In genomic region chr2:11370273-11370672, GRCm38 (mm10) we compare ENCODE assay signal across 28 mouse cellular contexts.
"Had no signal": no experiment of that assay in that cellular context is flagged by ENCODE, and none has a peak within 500 bp of the region (broad histone marks: within the 10 kb centered on the region; RNA-seq: fewer than 3 reads in every experiment).

No protein-coding gene starts in this region.

- H3K27me3 ChIP-seq: embryonic facial prominence, embryonic 12.5 days; embryonic facial prominence, embryonic 13.5 days; embryonic facial prominence, embryonic 15.5 days; forebrain, embryonic 12.5 days; forebrain, embryonic 13.5 days; forebrain, embryonic 15.5 days had no signal

- H3K4me3 ChIP-seq: embryonic facial prominence, embryonic 10.5 days; embryonic facial prominence, embryonic 12.5 days; embryonic facial prominence, embryonic 13.5 days; embryonic facial prominence, embryonic 15.5 days; erythroblast, embryonic 14.5 days; forebrain, embryonic 10.5 days; forebrain, embryonic 12.5 days; forebrain, embryonic 13.5 days; forebrain, embryonic 15.5 days; gastrocnemius, adult 2 months; heart, adult 2 months; heart, embryonic 10.5 days had no signal

- ATAC-seq: forebrain, embryonic 13.5 days; forebrain, embryonic 14.5 days; forebrain, embryonic 15.5 days; forebrain, embryonic 16.5 days; forebrain, postnatal 0 days had no signal

- H3K9ac ChIP-seq: embryonic facial prominence, embryonic 12.5 days; embryonic facial prominence, embryonic 13.5 days; embryonic facial prominence, embryonic 15.5 days; forebrain, embryonic 12.5 days; forebrain, embryonic 13.5 days; forebrain, embryonic 15.5 days; forebrain, postnatal 0 days had no signal

- H3K4me1 ChIP-seq: embryonic facial prominence, embryonic 12.5 days; embryonic facial prominence, embryonic 15.5 days; forebrain, embryonic 10.5 days; forebrain, embryonic 12.5 days; forebrain, embryonic 13.5 days; forebrain, embryonic 15.5 days; heart, embryonic 10.5 days had no signal

- H3K9me3 ChIP-seq: embryonic facial prominence, embryonic 10.5 days; embryonic facial prominence, embryonic 12.5 days; embryonic facial prominence, embryonic 13.5 days; embryonic facial prominence, embryonic 15.5 days; forebrain, embryonic 10.5 days; forebrain, embryonic 12.5 days; forebrain, embryonic 13.5 days; forebrain, embryonic 15.5 days; heart, embryonic 10.5 days had no signal

- DNase-seq: cerebellum, adult 9-10 months; cerebellum, adult 9-11 months; cerebellum, postnatal 10 days; cerebellum, postnatal 14 days; cerebellum, postnatal 25 days; cerebellum, postnatal 36 days; embryo, embryonic 11 days; forebrain, postnatal 0 days; gastrocnemius, adult 2 months; gastrocnemius, postnatal 10 days; gastrocnemius, postnatal 14 days; gastrocnemius, postnatal 25 days; gastrocnemius, postnatal 36 days; heart, adult 11 months; heart, adult 18-20 months; heart, adult 2 months had no signal

- H3K27ac ChIP-seq: embryonic facial prominence, embryonic 10.5 days; embryonic facial prominence, embryonic 12.5 days; embryonic facial prominence, embryonic 13.5 days; embryonic facial prominence, embryonic 15.5 days; forebrain, embryonic 10.5 days; forebrain, embryonic 12.5 days; forebrain, embryonic 13.5 days; forebrain, embryonic 15.5 days; gastrocnemius, adult 2 months; heart, adult 2 months; heart, embryonic 10.5 days had no signal

- H3K36me3 ChIP-seq: embryonic facial prominence, embryonic 10.5 days; embryonic facial prominence, embryonic 12.5 days; embryonic facial prominence, embryonic 13.5 days; embryonic facial prominence, embryonic 15.5 days; forebrain, embryonic 10.5 days; forebrain, embryonic 12.5 days; forebrain, embryonic 15.5 days; heart, embryonic 10.5 days had no signal
